ENCODE assay signal across 9 mouse cellular contexts in genomic region chr2:64097937-64098617, GRCm38 (mm10). TPM values are rescaled to one million over a fixed set of nuclear protein-coding genes. Genes with fewer than 3 reads are reported as not detected.
DNase-seq lines count a peak whose midpoint lies in the region; ATAC-seq and TF ChIP-seq lines count a peak whose summit lies in the region.
"Had no signal": no experiment of that assay in that cellular context is flagged by ENCODE, and none has a peak within 500 bp of the region (broad histone marks: within the 10 kb centered on the region; RNA-seq: fewer than 3 reads in every experiment).

Gene Fign, minus strand, starts transcription at chr2:64098038.

- peak within 1 kb of the TSS; percentile 93 for H3K27ac ChIP-seq in intestine, embryonic 16.5 days (ENCODE audit: low read length)
- H3K27ac ChIP-seq in midbrain, embryonic 10.5 days (replicated peaks): peak within 1 kb of the TSS; percentile 100
- H3K27ac ChIP-seq in small intestine, adult 2 months (ENCODE audit: insufficient read depth, low read depth, low read length): no peak within 1 kb of the TSS
- H3K27ac ChIP-seq: macrophage had no signal

- no peak for TF ChIP-seq CTCF in small intestine, adult 2 months (IDR thresholded peaks at IDR 0.05; ENCODE audit: extremely low read depth, insufficient read length, insufficient replicate concordance, low read depth, low read length)

- peak; percentile 93 for ATAC-seq in intestine, embryonic 16.5 days
- no peak for ATAC-seq in megakaryocyte-erythroid progenitor cell, adult 5-6 weeks (replicated peaks; ENCODE audit: low FRiP score, low TSS enrichment, poor library complexity, severe bottlenecking)

- peak within 1 kb of the TSS; percentile 86 for H3K9ac ChIP-seq in intestine, embryonic 16.5 days (ENCODE audit: low read depth, low read length)

- H3K4me2 ChIP-seq in intestine, embryonic 16.5 days (ENCODE audit: low read depth, low read length): peak within 1 kb of the TSS; percentile 90

- no peaks in the 10 kb centered on the region for H3K36me3 ChIP-seq in intestine, embryonic 16.5 days (ENCODE audit: control insufficient read depth, insufficient read depth, low read length)
- no peaks in the 10 kb centered on the region for H3K36me3 ChIP-seq in midbrain, embryonic 10.5 days
- H3K36me3 ChIP-seq in small intestine, adult 2 months (ENCODE audit: control insufficient read depth, insufficient read depth, low read length): no peaks in the 10 kb centered on the region

- no peaks in the 10 kb centered on the region for H3K9me3 ChIP-seq in intestine, embryonic 16.5 days (ENCODE audit: control insufficient read depth, low read length)
- H3K9me3 ChIP-seq in midbrain, embryonic 10.5 days (replicated peaks): no peaks in the 10 kb centered on the region

- H3K4me3 ChIP-seq in intestine, embryonic 16.5 days (ENCODE audit: low read length): peak within 1 kb of the TSS; percentile 70
- peak within 1 kb of the TSS; percentile 86 for H3K4me3 ChIP-seq in midbrain, embryonic 10.5 days
- H3K4me3 ChIP-seq in small intestine, adult 2 months (ENCODE audit: low read depth, low read length): peak within 1 kb of the TSS; percentile 67

- peaks cover 5% of the 10 kb centered on the region; the same call in 1 of the 2 replicates for H3K4me1 ChIP-seq in intestine, embryonic 16.5 days (ENCODE audit: control insufficient read depth, insufficient read depth, low read length)
- H3K4me1 ChIP-seq in midbrain, embryonic 10.5 days: peaks cover 50% of the 10 kb centered on the region
- H3K4me1 ChIP-seq in small intestine, adult 2 months (ENCODE audit: control insufficient read depth, insufficient read depth, insufficient read length, low read length): no peaks in the 10 kb centered on the region

- peak; percentile 86 to 89 for DNase-seq in adrenal gland, postnatal 36 days
- DNase-seq in embryo, embryonic 9.5 days (ENCODE audit: extremely low spot score): peak; percentile 88
- peak; percentile 69 to 78 for DNase-seq in gastrocnemius, postnatal 4 days (ENCODE audit: low spot score in 2 of 2)
- DNase-seq in left cerebral cortex, postnatal 25 days (ENCODE audit: low spot score in 2 of 2): peak; percentile 73 to 74
- peak; percentile 91 for DNase-seq in midbrain, embryonic 10.5 days (ENCODE audit: low spot score)

- no peaks in the 10 kb centered on the region for H3K27me3 ChIP-seq in intestine, embryonic 16.5 days (replicated peaks; ENCODE audit: control insufficient read depth, insufficient read depth, low read length)
- H3K27me3 ChIP-seq in midbrain, embryonic 10.5 days (ENCODE audit: low read depth, poor library complexity, severe bottlenecking): no peaks in the 10 kb centered on the region
- peaks cover 11% of the 10 kb centered on the region for H3K27me3 ChIP-seq in small intestine, adult 2 months (ENCODE audit: control insufficient read depth, insufficient read depth, low read length)

- WGBS in intestine, embryonic 16.5 days: under 1% methylated on average over 77 of the region's 85 CpGs
- 0% methylated on average over 60 of the region's 85 CpGs for WGBS in midbrain, embryonic 10.5 days
- 2% methylated on average over 84 of the region's 85 CpGs for WGBS in small intestine, adult 2 months

- TF ChIP-seq POLR2A in small intestine, adult 2 months (IDR thresholded peaks at IDR 0.05; ENCODE audit: low read depth, low read length): no peak

- intact Hi-C loops in left cerebral cortex, postnatal 25 days (cut with DNase I): loop anchor here (2.0 to 10.0 kb wide), 4 partner anchors 21 to 757 kb away; no protein-coding TSS in a partner anchor

RNA-seq across cellular contexts. Expression of gene Fign, which starts in this region (rescaled TPM):
- total RNA-seq in adrenal gland, postnatal 36 days (2021): 1 to 10 TPM; 4.7 to 6.2 TPM
- total RNA-seq in gastrocnemius, postnatal 4 days (2021): 1 to 10 TPM; 7.6 to 7.9 TPM
- 1.6 and 2.5 TPM in 2 replicates for polyA plus RNA-seq in intestine, embryonic 16.5 days (2015; fragmentation: Nextera tagmentation; extraction: Ambion mirVana)
- total RNA-seq in left cerebral cortex, postnatal 25 days (2021): 1 to 10 TPM; 3.6 to 3.9 TPM
- 17.1 and 18.0 TPM in 2 replicates for polyA plus RNA-seq in midbrain, embryonic 10.5 days (2016; fragmentation: Nextera tagmentation; extraction: Ambion mirVana)
- polyA plus RNA-seq in small intestine, adult 2 months (2012; rRNA removed): 0.22 and 0.28 TPM in 2 replicates
- not detected in 2 replicates for total RNA-seq in megakaryocyte-erythroid progenitor cell, adult 5-6 weeks (2014; fragmentation: Nextera tagmentation)
- total RNA-seq in megakaryocyte-erythroid progenitor cell, adult 5-6 weeks (2017): not detected in 2 replicates
- polyA plus RNA-seq: macrophage had no signal

Comparison
In these comparisons a context has a peak if more than half of its experiments do, and no peak if none do; other contexts are left out.
1. RNA of gene Fign (total RNA-seq): 7.6 to 7.9 TPM in gastrocnemius, postnatal 4 days, 4.7 to 6.2 TPM in adrenal gland, postnatal 36 days and 3.6 to 3.9 TPM in left cerebral cortex, postnatal 25 days; not detected in megakaryocyte-erythroid progenitor cell, adult 5-6 weeks; every median in the first group is over 4 times any median in the second.
2. Peak in every context shown above with its lines, with median percentiles within 50 percentile points of each other: DNase-seq and H3K4me3 ChIP-seq.